Mouse (Mus musculus) midbrain, embryonic 11.5 days (tissue): ENCODE results near the gene Erc2. TPM values are rescaled to one million over a fixed set of nuclear protein-coding genes. Genes with fewer than 3 reads are reported as not detected.

ENCODE experiments used
- ATAC-seq: fragments of 200-750 bp; cut with Nextera tagmentation; 2 replicates; pipeline ENCODE4 v1.8.0; 2017; ENCODE audit warnings: moderate TSS enrichment, moderate library complexity; ENCODE audit not compliant: low FRiP score
- DNase-seq: peaks from one replicate; pipeline ENCODE4 v3.0.0; 2015; ENCODE audit warnings: low spot score; ENCODE audit errors: missing footprints
- H3K27ac ChIP-seq: fragments of 300-500 bp; sonication (generic); 2 replicates; pipeline ENCODE4 v1.5.1; 2014; ENCODE audit warnings: low read depth, low read length
- H3K27me3 ChIP-seq: fragments of 300-500 bp; sonication (generic); 2 replicates; pipeline ENCODE4 v1.6.1; 2014; ENCODE audit warnings: mild to moderate bottlenecking, low read length, moderate library complexity, mixed read lengths; ENCODE audit not compliant: control insufficient read depth, insufficient read depth
- H3K36me3 ChIP-seq: fragments of 300-500 bp; sonication (generic); 2 replicates; pipeline ENCODE4 v1.6.1; 2014; ENCODE audit warnings: mild to moderate bottlenecking, low read length, moderate library complexity, mixed read lengths; ENCODE audit not compliant: control insufficient read depth, insufficient read depth
- H3K4me1 ChIP-seq: fragments of 300-500 bp; sonication (generic); 2 replicates; pipeline ENCODE4 v1.6.1; 2014; ENCODE audit warnings: low read length; ENCODE audit not compliant: control insufficient read depth, insufficient read depth
- H3K4me2 ChIP-seq: fragments of 300-500 bp; sonication (generic); 2 replicates; pipeline ENCODE4 v1.6.1; 2014; ENCODE audit warnings: mild to moderate bottlenecking, moderate library complexity
- H3K4me3 ChIP-seq: fragments of 300-500 bp; sonication (generic); 2 replicates; pipeline ENCODE4 v1.5.1; 2014; ENCODE audit warnings: low read depth, low read length
- H3K9ac ChIP-seq: fragments of 300-500 bp; sonication (generic); 2 replicates; pipeline ENCODE4 v1.6.1; 2014; ENCODE audit warnings: low read length
- H3K9me3 ChIP-seq: fragments of 300-500 bp; sonication (generic); 2 replicates; pipeline ENCODE4 v1.6.1; 2016; ENCODE audit warnings: low read length; ENCODE audit not compliant: control insufficient read depth
- WGBS: fragments of 180-500 bp; shearing (Covaris S2); extraction: QIAGEN DNeasy Blood & Tissue Kit; methylation state at CpG from one replicate; pipeline ENCODE4 v1.1.7; 2014; 5-methylcytosine and 5-hydroxymethylcytosine counted together
- polyA plus RNA-seq: library from polyadenylated mRNA; unstranded; fragments of >200 nt; fragmentation: Nextera tagmentation; extraction: Ambion mirVana; gene quantifications from 2 replicates; pipeline ENCODE4 v1.2.1, GENCODE M21; 2014

Erc2 gene
- polyA plus RNA-seq, 1 experiment from 2014 or later = 10.6 TPM

DNA sequence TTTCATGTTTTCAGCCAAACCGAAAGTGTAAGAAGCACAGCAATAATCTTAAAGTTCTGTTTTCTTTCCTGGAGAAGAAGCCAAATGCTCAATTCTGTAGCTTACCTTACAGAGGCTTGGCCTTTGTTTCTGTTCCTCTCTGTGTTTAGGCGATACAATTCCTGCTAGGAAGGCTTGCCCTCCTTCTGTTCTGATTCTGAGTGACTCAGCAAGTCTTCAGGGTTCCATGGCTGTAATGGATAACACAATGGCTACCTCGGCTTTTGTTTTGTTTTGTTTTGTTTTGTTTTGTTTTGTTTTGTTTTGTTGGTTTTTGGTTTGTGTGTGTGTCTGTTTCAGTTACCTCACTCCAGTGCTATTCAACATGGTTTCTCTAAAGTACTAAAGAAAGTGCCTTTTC, 757.9 kb downstream of the Erc2 start:
- Histone ChIP-seq H3K4me2 (no peak overlapping the region), H3K27me3 (peaks cover 79% of the 10 kb centered on the region)

DNA sequence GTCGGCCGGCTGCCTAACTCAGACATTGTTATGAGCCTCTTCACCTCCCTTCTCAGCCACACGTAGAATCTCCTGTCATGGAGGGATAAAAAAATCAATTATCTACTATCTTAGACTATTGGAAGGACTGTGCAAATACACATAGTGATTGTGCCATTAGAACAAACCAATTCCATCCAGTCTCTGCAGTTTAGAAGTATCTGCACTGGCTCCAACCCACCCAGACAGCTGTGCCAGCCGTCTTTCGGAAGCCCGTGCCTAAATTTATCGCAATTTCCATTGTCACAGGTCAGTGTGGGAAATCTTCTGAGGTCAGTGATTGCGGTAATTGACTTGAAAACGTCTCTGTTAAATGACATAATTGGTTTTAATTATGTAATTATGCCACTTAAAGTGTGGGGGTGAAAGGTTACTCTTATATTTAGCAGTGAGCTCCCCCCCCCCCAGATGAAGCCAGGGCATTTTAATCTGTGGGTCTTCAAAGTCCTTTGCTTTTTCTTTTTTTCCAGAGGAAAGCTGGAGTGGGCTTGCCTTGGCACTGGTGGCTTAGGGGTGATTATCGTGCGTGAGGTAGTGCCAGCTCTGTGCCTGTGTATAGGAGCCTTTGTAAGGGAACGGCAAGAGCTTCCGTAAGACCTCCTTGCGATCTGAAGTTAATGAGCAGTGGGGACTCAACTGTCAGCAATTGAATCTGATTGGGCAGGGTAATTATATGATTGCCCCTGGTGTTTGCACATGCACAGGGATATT, 759.7 kb downstream of the Erc2 start:
- peaks cover 79% of the 10 kb centered on the region for H3K27me3 ChIP-seq
- DNase-seq (no peak), ATAC-seq (no peak)

More for the DNA sequence above, 757.9 kb downstream of the Erc2 start:
- H3K4me1 ChIP-seq = peaks cover 10% of the 10 kb centered on the region
- no peak overlapping the region for H3K27ac ChIP-seq
- DNase-seq (no peak), ATAC-seq (no peak)
- no peak overlapping the region for H3K4me3 ChIP-seq
- no peak overlapping the region for H3K9ac ChIP-seq
- H3K36me3 ChIP-seq = no peaks in the 10 kb centered on the region
- 63% methylated on average over 3 of the region's 3 CpGs for WGBS
- no peaks in the 10 kb centered on the region for H3K9me3 ChIP-seq

DNA sequence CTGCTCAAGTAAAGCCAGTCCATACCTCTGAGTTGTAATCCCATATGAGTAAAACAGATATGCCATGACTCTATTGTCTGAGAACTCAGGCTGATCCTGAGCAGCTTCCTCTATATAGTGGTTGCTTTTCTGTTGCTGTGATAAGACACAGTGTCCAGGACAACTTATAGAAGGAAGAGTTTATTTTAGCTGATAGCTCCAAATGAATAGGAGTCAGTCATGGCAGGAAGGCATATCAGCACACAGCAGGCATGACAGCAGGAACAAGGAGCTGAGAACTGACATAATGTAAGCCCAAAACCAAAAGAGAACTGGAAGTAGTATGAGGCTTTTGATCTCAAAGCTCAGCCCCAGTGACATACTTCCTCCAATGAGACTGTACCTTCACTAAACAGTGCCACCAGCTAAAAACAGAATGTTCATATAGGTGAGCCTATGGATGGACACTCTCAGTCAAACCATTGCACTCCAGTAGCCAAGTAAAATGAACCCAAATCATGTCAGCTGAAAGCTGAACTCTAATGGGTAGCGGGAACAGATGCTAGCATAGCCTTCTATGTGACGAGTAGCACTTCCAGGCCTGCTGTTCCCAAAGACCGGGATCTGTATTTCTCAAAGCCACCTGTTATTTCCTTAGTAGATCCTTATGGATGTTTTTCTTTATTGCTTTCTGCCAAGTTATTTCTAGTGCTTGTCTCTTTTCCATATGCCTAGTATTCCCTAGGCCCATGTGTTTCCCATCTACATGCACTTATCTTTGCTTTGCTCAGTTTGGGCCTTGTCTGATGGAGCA, 764.8 kb downstream of the Erc2 start:
- Histone ChIP-seq H3K4me2 (no peak overlapping the region), H3K4me3 (no peak overlapping the region), H3K36me3 (no peaks in the 10 kb centered on the region), H3K4me1 (no peaks in the 10 kb centered on the region), H3K9ac (no peak overlapping the region), H3K9me3 (no peaks in the 10 kb centered on the region), H3K27ac (no peak overlapping the region), H3K27me3 (peaks cover 34% of the 10 kb centered on the region)
- WGBS = 88% methylated on average over 3 of the region's 3 CpGs
- DNase-seq (no peak), ATAC-seq (no peak)

More for the DNA sequence above, 759.7 kb downstream of the Erc2 start:
- H3K27ac ChIP-seq = no peak overlapping the region
- H3K9ac ChIP-seq = no peak overlapping the region
- no peak overlapping the region for H3K4me3 ChIP-seq
- H3K4me1 ChIP-seq = no peaks in the 10 kb centered on the region
- 78% methylated on average over 14 of the region's 14 CpGs for WGBS
- no peak overlapping the region for H3K4me2 ChIP-seq
- no peaks in the 10 kb centered on the region for H3K36me3 ChIP-seq
- no peaks in the 10 kb centered on the region for H3K9me3 ChIP-seq

DNA sequence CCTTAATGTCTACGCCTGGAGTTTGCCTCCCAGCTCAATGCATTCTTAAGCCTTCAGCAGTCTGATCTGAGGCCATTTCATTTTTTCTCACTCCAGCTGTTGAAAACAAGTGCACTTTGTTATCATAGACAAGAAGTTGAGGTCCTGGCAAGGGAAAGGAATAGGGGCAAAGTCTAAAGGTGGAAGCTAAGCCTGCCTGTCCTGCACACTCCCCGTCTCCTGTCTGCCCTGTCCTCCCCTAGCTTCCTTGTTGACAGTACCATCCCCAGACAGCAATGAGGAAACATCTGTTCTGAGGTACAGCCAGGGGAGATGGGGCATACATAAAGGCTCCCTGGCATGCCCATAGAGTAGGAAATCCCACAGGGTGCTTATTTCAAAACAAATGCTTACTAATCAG, 776.7 kb downstream of the Erc2 start:
- Histone ChIP-seq H3K4me1 (no peaks in the 10 kb centered on the region), H3K36me3 (no peaks in the 10 kb centered on the region), H3K9ac (no peak overlapping the region), H3K4me3 (no peak overlapping the region), H3K27me3 (no peaks in the 10 kb centered on the region), H3K9me3 (no peaks in the 10 kb centered on the region), H3K4me2 (no peak overlapping the region), H3K27ac (no peak overlapping the region)
- DNase-seq = peak; percentile 54
- no peak for ATAC-seq
- WGBS = 89% methylated on average over 2 of the region's 2 CpGs

DNA sequence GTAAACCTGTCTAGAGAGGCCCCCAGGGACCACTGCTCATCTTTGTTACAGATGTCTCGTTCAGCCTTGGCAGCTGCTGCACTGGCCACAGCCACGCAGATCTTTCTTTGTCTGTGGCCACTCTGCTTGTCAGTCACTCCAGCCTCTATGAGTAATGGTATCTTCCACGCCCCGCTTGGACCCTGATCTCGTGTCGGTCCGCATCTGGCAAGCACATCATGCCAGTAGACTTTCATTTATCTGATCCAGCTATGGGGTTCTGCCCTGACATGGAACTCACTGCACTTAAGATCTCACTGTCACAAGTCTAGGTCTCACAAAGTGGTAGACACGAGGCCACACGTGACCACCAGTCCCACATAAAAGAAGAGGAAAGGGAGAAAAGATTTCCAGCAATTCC, 777.7 kb downstream of the Erc2 start:
- Histone ChIP-seq H3K9ac (no peak overlapping the region), H3K27ac (no peak overlapping the region), H3K9me3 (no peaks in the 10 kb centered on the region), H3K4me3 (no peak overlapping the region), H3K36me3 (no peaks in the 10 kb centered on the region), H3K4me2 (no peak overlapping the region), H3K4me1 (no peaks in the 10 kb centered on the region), H3K27me3 (no peaks in the 10 kb centered on the region)
- WGBS = 85% methylated on average over 9 of the region's 9 CpGs
- ATAC-seq = no peak
- no peak for DNase-seq

DNA sequence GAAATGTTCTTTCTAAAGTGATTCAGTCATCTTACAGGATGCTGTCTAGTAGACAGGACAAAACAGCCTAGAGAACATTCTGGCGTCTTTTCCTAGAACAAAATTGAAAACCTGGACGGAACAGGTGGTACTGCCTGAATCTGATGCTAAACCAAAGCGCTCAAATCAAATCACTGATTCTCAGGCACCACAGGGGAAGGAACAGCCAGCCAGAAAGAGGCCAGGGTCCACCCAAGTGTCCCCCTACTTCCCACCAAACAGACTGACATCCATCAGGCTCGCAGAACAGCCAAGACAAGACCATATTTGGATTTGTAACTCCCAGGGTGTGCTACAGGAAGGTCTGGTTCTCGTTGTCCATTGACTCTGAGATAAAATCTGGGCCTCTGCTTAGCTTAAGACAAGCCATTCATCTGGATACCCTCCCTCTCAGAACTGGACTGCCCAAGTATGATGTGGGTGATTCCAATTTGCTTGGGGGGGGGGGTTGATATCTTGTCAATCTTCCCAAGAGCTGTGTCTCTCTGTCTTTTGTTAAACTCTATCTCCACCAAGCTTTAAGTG, 783.1 kb downstream of the Erc2 start:
- WGBS = 87% methylated on average over 5 of the region's 5 CpGs
- H3K27ac ChIP-seq = no peak overlapping the region
- no peak overlapping the region for H3K9ac ChIP-seq
- no peak overlapping the region for H3K4me2 ChIP-seq
- H3K27me3 ChIP-seq = no peaks in the 10 kb centered on the region
- no peaks in the 10 kb centered on the region for H3K36me3 ChIP-seq
- H3K4me1 ChIP-seq = no peaks in the 10 kb centered on the region
- no peak overlapping the region for H3K4me3 ChIP-seq
- no peaks in the 10 kb centered on the region for H3K9me3 ChIP-seq
- ATAC-seq = no peak
- DNase-seq = peak; percentile 80

DNA sequence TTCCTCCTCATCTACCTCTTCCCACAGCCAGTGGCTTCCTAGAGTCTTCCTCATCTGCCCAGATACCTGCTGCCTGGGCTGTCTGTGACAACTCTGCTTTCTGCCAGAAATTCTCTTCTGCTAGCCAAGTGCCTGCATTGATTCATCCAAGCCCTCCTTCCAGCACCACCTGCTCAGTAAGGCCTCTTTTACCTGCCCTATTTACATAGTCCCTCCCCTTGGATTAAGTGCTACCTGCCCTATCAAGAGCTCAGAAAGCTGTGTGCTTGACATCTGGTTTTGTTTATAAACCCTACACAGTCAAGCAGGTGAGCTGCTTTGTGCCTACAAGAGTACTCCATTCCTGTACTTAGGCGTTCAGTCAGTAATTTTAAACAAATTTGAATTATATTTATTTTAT, 787.2 kb downstream of the Erc2 start:
- Histone ChIP-seq H3K4me2 (no peak overlapping the region), H3K9ac (no peak overlapping the region), H3K4me1 (no peaks in the 10 kb centered on the region), H3K27ac (no peak overlapping the region), H3K9me3 (no peaks in the 10 kb centered on the region), H3K36me3 (no peaks in the 10 kb centered on the region), H3K4me3 (no peak overlapping the region), H3K27me3 (no peaks in the 10 kb centered on the region)
- DNase-seq = no peak
- no peak for ATAC-seq
- WGBS = 86% methylated on average over 1 of the region's 1 CpGs

DNA sequence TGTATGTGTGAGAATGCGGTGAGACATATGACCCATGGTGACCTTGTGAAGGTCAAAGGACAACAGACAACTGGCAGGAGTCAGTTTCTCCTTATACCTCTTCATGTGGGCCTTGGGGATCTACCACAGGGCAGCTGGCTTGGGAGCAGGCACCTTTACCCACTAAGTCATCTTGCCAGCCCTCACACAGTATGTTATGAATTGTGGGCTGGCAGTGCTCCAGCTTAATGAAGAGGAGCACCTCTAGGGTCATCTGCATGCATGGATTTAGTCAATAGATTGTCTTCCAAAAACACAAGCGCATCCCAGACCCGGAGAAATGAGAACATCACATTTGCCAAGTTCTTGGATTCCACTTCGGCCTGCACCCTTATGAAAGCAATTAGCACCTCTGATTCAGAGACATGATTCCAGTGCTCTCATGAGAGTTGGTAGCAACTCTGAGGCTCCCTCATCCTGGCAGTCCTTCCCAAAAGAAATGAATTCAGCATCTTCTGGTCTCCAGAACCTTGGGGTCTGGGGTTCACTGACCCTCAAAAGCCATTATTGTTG, 787.6 kb downstream of the Erc2 start:
- DNase-seq (no peak), ATAC-seq (no peak)
- H3K4me1 ChIP-seq = no peaks in the 10 kb centered on the region
- H3K4me2 ChIP-seq = no peak overlapping the region
- H3K4me3 ChIP-seq = no peak overlapping the region
- no peaks in the 10 kb centered on the region for H3K9me3 ChIP-seq
- no peaks in the 10 kb centered on the region for H3K36me3 ChIP-seq
- 95% methylated on average over 4 of the region's 4 CpGs for WGBS
- no peak overlapping the region for H3K27ac ChIP-seq
- H3K27me3 ChIP-seq = no peaks in the 10 kb centered on the region
- no peak overlapping the region for H3K9ac ChIP-seq

DNA sequence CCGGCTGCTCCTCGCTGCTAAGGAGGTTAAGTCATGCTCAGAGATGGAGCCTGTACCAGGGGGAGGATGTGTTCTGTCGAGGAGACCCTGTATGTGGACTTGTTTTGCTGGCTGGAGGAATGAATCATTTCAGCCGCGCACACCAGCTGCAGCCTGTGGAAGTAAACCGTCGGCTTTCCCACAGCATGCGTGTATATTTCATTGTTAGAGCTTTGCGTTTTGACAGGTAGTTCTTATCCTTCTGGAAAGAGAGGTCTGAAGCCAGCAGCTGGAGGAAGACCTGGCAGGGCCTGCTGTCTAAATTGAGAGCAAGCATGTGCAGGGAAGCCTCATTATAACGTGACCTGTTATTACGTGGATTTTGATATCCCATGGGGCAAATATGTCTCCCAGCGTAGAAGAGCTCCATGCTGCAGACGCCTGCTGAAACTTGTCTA, 788.6 kb downstream of the Erc2 start:
- Histone ChIP-seq H3K27ac (no peak overlapping the region), H3K4me2 (no peak overlapping the region), H3K9ac (no peak overlapping the region), H3K9me3 (no peaks in the 10 kb centered on the region), H3K36me3 (no peaks in the 10 kb centered on the region), H3K27me3 (no peaks in the 10 kb centered on the region), H3K4me1 (no peaks in the 10 kb centered on the region), H3K4me3 (no peak overlapping the region)
- WGBS = 78% methylated on average over 13 of the region's 13 CpGs
- DNase-seq (no peak), ATAC-seq (no peak)
